Comparison of ENCODE assay signal across 19 mouse cellular contexts in the genomic region with DNA sequence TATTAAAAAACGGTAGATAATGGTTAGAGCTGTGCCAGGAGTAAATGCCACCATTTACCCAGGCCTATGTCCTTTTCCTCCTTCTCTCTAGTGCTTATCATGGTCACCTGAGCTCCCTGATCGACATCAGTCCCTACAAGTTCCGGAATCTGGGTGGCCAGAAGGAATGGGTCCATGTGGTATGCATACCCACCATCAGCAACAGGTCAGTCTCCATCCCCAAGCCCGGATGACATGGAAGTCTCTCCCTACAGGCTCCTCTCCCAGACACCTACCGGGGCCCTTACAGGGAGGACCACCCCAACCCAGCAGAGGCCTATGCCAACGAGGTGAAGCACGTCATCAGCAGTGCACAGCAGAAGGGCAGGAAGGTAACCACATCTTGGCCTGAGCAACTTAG.
"Had no signal": no experiment of that assay in that cellular context is flagged by ENCODE, and none has a peak within 500 bp of the region (broad histone marks: within the 10 kb centered on the region; RNA-seq: fewer than 3 reads in every experiment).

No protein-coding gene starts in this region.

- H3K4me2 ChIP-seq: liver, embryonic 15.5 days; lung, embryonic 15.5 days; midbrain, embryonic 12.5 days; neural tube, embryonic 13.5 days; neural tube, embryonic 15.5 days; stomach, embryonic 15.5 days had no signal

- H3K9me3 ChIP-seq: liver, embryonic 15.5 days; lung, embryonic 15.5 days; midbrain, embryonic 10.5 days; midbrain, embryonic 12.5 days; neural tube, embryonic 13.5 days; neural tube, embryonic 15.5 days; stomach, embryonic 15.5 days had no signal

- H3K27me3 ChIP-seq: liver, embryonic 15.5 days; lung, embryonic 15.5 days; midbrain, embryonic 12.5 days; neural tube, embryonic 13.5 days; neural tube, embryonic 15.5 days; stomach, embryonic 15.5 days had no signal

- H3K4me1 ChIP-seq: lung, embryonic 15.5 days; midbrain, embryonic 10.5 days; midbrain, embryonic 12.5 days; neural tube, embryonic 13.5 days; neural tube, embryonic 15.5 days had no signal

- H3K27ac ChIP-seq: liver, embryonic 15.5 days; lung, embryonic 15.5 days; midbrain, embryonic 10.5 days; midbrain, embryonic 12.5 days; neural tube, embryonic 13.5 days; neural tube, embryonic 15.5 days; stomach, embryonic 15.5 days had no signal

- H3K9ac ChIP-seq: liver, embryonic 15.5 days; liver, postnatal 0 days; lung, embryonic 15.5 days; midbrain, embryonic 12.5 days; neural tube, embryonic 13.5 days; neural tube, embryonic 15.5 days; stomach, embryonic 15.5 days had no signal

- DNase-seq: liver, postnatal 0 days; lung, adult 2 months; lung, postnatal 14 days; lung, postnatal 4 days; midbrain, embryonic 14.5 days; retina, postnatal 1 day; right cerebral cortex, postnatal 14 days; thymus, adult 18-20 months; thymus, postnatal 14 days; thymus, postnatal 36 days had no signal

- H3K4me3 ChIP-seq: liver, embryonic 15.5 days; lung, embryonic 15.5 days; midbrain, embryonic 10.5 days; midbrain, embryonic 12.5 days; myocyte; neural tube, embryonic 13.5 days; neural tube, embryonic 15.5 days; stomach, embryonic 15.5 days had no signal

- ATAC-seq: liver, postnatal 0 days; lung, postnatal 0 days had no signal
